Mouse (Mus musculus) cortical plate, adult 2 months (tissue): ENCODE measurements around the gene Rela.

Experiments
- CTCF ChIP-seq: fragments of 200-500 bp; IDR thresholded peaks from 2 replicates; pipeline ENCODE4 v1.5.1; 2011; ENCODE audit warnings: mild to moderate bottlenecking, control low read depth, low read length; ENCODE audit not compliant: insufficient read depth; ENCODE audit errors: extremely low read depth
- POLR2A ChIP-seq: fragments of 200-500 bp; IDR thresholded peaks from 2 replicates; pipeline ENCODE4 v1.6.1; 2011; ENCODE audit warnings: mild to moderate bottlenecking, low read length, control low read depth; ENCODE audit not compliant: insufficient read depth; ENCODE audit errors: extremely low read depth

DNA sequence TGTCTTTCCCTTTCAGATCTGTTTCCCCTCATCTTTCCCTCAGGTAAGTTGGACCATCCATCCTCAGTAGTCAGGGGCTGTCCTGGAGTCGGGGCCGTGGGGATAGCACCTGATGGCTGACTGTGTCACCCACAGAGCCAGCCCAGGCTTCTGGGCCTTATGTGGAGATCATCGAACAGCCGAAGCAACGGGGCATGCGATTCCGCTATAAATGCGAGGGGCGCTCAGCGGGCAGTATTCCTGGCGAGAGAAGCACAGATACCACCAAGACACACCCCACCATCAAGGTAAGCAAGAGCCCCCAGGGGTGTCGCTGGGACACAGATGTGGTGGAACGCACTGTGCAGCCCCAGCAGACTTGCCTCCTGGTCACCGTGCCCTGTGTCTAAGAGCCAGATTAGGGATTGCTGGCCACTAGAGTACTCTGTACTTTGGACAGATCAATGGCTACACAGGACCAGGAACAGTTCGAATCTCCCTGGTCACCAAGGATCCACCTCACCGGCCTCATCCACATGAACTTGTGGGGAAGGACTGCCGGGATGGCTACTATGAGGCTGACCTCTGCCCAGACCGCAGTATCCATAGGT is 1.2 kb downstream of the Rela start:
- TF ChIP-seq CTCF (no peak), POLR2A (no peak)
